Mouse (Mus musculus) testis, adult 2 months (tissue): Measurements from ENCODE around the gene Sez6l.

Experiments used
- CTCF ChIP-seq: fragments of 200-500 bp; IDR thresholded peaks from 2 replicates; pipeline ENCODE4 v1.5.1; 2012; ENCODE audit warnings: low read depth, mild to moderate bottlenecking, inconsistent platforms, low read length, moderate library complexity; ENCODE audit not compliant: control insufficient read depth, insufficient read depth, insufficient replicate concordance
- POLR2A ChIP-seq: fragments of 200-500 bp; IDR thresholded peaks from 2 replicates; pipeline ENCODE4 v1.6.1; 2012; ENCODE audit warnings: low read depth, mild to moderate bottlenecking, inconsistent platforms, low read length, moderate library complexity; ENCODE audit not compliant: control insufficient read depth

DNA sequence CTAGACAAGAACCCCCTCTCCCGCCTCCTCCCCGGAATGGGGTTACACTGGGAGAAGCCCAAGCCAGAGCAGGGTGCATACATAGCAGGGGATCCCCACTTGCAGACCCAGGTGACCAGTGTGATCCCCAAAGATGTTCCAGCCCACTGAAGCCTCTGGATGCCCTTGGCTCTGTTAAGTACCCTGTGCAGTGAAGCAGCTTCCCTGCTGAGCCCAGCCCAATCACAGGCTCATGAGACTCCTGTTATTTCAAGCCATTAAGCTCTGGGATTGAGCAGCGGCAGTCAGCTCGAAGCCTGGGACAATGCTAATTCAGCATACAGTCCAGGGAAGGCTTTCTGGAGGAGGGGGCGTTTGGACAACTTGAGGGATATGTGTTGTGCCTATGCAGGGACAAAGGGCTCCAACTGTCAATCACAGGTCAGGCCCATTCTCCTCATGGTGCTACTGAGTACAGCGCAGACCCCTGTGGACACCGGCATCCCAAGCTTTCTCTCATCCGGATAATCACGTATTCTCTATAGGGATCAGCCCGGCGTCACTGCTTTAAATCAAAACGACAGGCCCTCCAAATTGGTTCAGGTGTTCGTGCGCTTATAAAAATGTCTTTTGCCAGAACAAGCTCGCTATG, 16.0 kb downstream of the Sez6l start:
- TF ChIP-seq CTCF: no peak
- no peak for TF ChIP-seq POLR2A
